Mouse (Mus musculus) embryonic facial prominence, embryonic 11.5 days (tissue): ENCODE data around the gene Cep350. TPM values are rescaled to one million over a fixed set of nuclear protein-coding genes. Genes with fewer than 3 reads are reported as not detected.

ENCODE experiments used
- ATAC-seq: fragments of 200-750 bp; cut with Nextera tagmentation; replicated peaks from 2 replicates; pipeline ENCODE4 v1.8.0; 2017; ENCODE audit warnings: low read depth; ENCODE audit not compliant: insufficient number of reproducible peaks, low FRiP score, low TSS enrichment
- DNase-seq: peaks from one replicate; pipeline ENCODE4 v3.0.0-alpha.2; 2015; ENCODE audit warnings: low spot score
- H3K27ac ChIP-seq: fragments of 300-500 bp; sonication (generic); replicated peaks from 2 replicates; pipeline ENCODE4 v1.5.1; 2014; ENCODE audit warnings: mild to moderate bottlenecking, low read depth, low read length, control low read depth
- H3K27me3 ChIP-seq: fragments of 300-500 bp; sonication (generic); 2 replicates; pipeline ENCODE4 v1.6.1; 2014; ENCODE audit warnings: mild to moderate bottlenecking, low read length, moderate library complexity, mixed read lengths; ENCODE audit not compliant: control insufficient read depth, insufficient read depth
- H3K36me3 ChIP-seq: fragments of 300-500 bp; sonication (generic); replicated peaks from 2 replicates; pipeline ENCODE4 v1.6.1; 2014; ENCODE audit warnings: low read depth, mild to moderate bottlenecking, low read length, moderate library complexity, mixed read lengths; ENCODE audit not compliant: control insufficient read depth, insufficient read depth
- H3K4me1 ChIP-seq: fragments of 300-500 bp; sonication (generic); 2 replicates; pipeline ENCODE4 v1.6.1; 2014; ENCODE audit warnings: low read length, mixed read lengths; ENCODE audit not compliant: control insufficient read depth, insufficient read depth
- H3K4me2 ChIP-seq: fragments of 300-500 bp; sonication (generic); 2 replicates; pipeline ENCODE4 v1.6.1; 2014; ENCODE audit warnings: low read depth, mild to moderate bottlenecking, control low read depth, low read length, moderate library complexity
- H3K4me3 ChIP-seq: fragments of 300-500 bp; sonication (generic); 2 replicates; pipeline ENCODE4 v1.5.1; 2014; ENCODE audit warnings: low read depth, low read length, control low read depth
- H3K9ac ChIP-seq: fragments of 300-500 bp; sonication (generic); replicated peaks from 2 replicates; pipeline ENCODE4 v1.6.1; 2014; ENCODE audit warnings: mild to moderate bottlenecking, control low read depth, low read length
- H3K9me3 ChIP-seq: fragments of 300-500 bp; sonication (generic); replicated peaks from 2 replicates; pipeline ENCODE4 v1.6.1; 2016; ENCODE audit warnings: mild to moderate bottlenecking, low read length, inconsistent platforms, mixed read lengths; ENCODE audit not compliant: control insufficient read depth
- WGBS: fragments of 180-500 bp; shearing (Covaris S2); extraction: QIAGEN DNeasy Blood & Tissue Kit; methylation state at CpG from one replicate; pipeline ENCODE4 v1.1.7; 2014; 5-methylcytosine and 5-hydroxymethylcytosine counted together
- polyA plus RNA-seq: library from polyadenylated mRNA; unstranded; fragments of >200 nt; fragmentation: Nextera tagmentation; extraction: Ambion mirVana; gene quantifications from 2 replicates; pipeline ENCODE4 v1.2.1, GENCODE M21; 2014

Gene Cep350
- polyA plus RNA-seq, 1 experiment from 2014 or later, result 8.2 TPM

DNA sequence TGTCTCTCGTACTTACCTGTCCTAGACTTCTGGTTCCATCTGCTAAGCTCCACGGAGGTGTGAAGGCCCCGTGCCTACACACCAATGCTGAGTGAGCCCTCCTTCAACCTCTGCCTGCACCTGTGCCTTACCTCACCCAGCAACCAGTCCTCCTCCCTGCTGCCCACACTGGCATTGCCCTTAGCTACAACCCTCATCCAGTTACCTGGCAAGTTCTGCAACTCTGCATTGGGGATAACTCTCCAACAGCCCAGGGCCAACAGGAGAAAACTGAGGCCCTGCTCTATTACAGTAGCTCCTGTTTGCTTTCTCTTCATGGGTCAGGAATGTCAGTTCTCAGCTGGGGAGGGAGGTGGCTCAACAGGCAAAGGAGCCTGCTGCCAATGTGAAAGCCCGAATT is 175.1 kb downstream of the Cep350 start:
- Histone ChIP-seq H3K9ac (no peak overlapping the region), H3K27me3 (no peaks in the 10 kb centered on the region), H3K27ac (no peak overlapping the region), H3K4me2 (no peak overlapping the region), H3K4me1 (no peaks in the 10 kb centered on the region), H3K36me3 (no peaks in the 10 kb centered on the region; the same call in 1 of the 2 replicates), H3K9me3 (no peaks in the 10 kb centered on the region), H3K4me3 (no peak overlapping the region)
- DNase-seq (no peak), ATAC-seq (no peak)
- WGBS, result 89% methylated on average over 4 of the region's 4 CpGs

GRCm38 (mm10) chr1:155797425-155797824 is 175.6 kb downstream of the Cep350 start:
- ATAC-seq (no peak), DNase-seq (no peak)
- no peak overlapping the region for H3K4me3 ChIP-seq
- H3K9me3 ChIP-seq, result no peaks in the 10 kb centered on the region
- no peaks in the 10 kb centered on the region for H3K27me3 ChIP-seq
- 95% methylated on average over 4 of the region's 4 CpGs for WGBS
- H3K27ac ChIP-seq, result no peak overlapping the region
- H3K4me1 ChIP-seq, result no peaks in the 10 kb centered on the region
- no peaks in the 10 kb centered on the region; the same call in 1 of the 2 replicates for H3K36me3 ChIP-seq
- no peak overlapping the region for H3K4me2 ChIP-seq
- no peak overlapping the region for H3K9ac ChIP-seq

GRCm38 (mm10) chr1:155796757-155797405 is 176.2 kb downstream of the Cep350 start:
- Histone ChIP-seq H3K27me3 (no peaks in the 10 kb centered on the region), H3K9me3 (no peaks in the 10 kb centered on the region), H3K9ac (no peak overlapping the region), H3K4me2 (no peak overlapping the region), H3K27ac (no peak overlapping the region), H3K4me1 (no peaks in the 10 kb centered on the region), H3K4me3 (no peak overlapping the region), H3K36me3 (no peaks in the 10 kb centered on the region; the same call in 1 of the 2 replicates)
- DNase-seq (no peak), ATAC-seq (no peak)
- 78% methylated on average over 11 of the region's 11 CpGs for WGBS

- H3K4me1 ChIP-seq, result no peaks in the 10 kb centered on the region
- no peak overlapping the region for H3K4me2 ChIP-seq
- no peak overlapping the region for H3K9ac ChIP-seq
- ATAC-seq (no peak), DNase-seq (no peak)
- no peaks in the 10 kb centered on the region for H3K9me3 ChIP-seq
- H3K4me3 ChIP-seq, result no peak overlapping the region
- H3K27me3 ChIP-seq, result no peaks in the 10 kb centered on the region
- 97% methylated on average over 5 of the region's 5 CpGs for WGBS
- no peaks in the 10 kb centered on the region; the same call in 1 of the 2 replicates for H3K36me3 ChIP-seq
- H3K27ac ChIP-seq, result no peak overlapping the region
These were observed 177.2 kb downstream of the Cep350 start for GRCm38 (mm10) chr1:155795791-155796233.

Other genes starting within 250 kb of the Cep350 start
- 0.54 and 0.79 TPM in 2 replicates for gene Lhx4, start 221.6 kb downstream of the Cep350 start, polyA plus RNA-seq
- 6.8 and 7.6 TPM in 2 replicates for gene Qsox1, start 160.4 kb downstream of the Cep350 start, polyA plus RNA-seq
- gene Tor1aip2, start 62.1 kb upstream of the Cep350 start, polyA plus RNA-seq, result 147 and 154 TPM in 2 replicates
- gene Tor1aip1, start 63.2 kb upstream of the Cep350 start, polyA plus RNA-seq, result 43.3 and 46.5 TPM in 2 replicates
- 1.0 and 1.2 TPM in 2 replicates for gene Fam163a, start 231.8 kb upstream of the Cep350 start, polyA plus RNA-seq